Mouse (Mus musculus): ENCODE measurements around the gene Ambp.
A peak's percentile ranks its signal among the peaks of the same experiment; 100 is the strongest.

The Ambp gene

GRCm38 (mm10) chr4:63118639-63119437 is 35.8 kb downstream of the Ambp start:
- DNase-seq (ENCODE audit: low spot score) = peak; percentile 68

GRCm38 (mm10) chr4:63105651-63106050 is 48.9 kb downstream of the Ambp start:
- DNase-seq (ENCODE audit: low spot score) = no peak

GRCm38 (mm10) chr4:63102025-63102424 is 52.6 kb downstream of the Ambp start:
- DNase-seq (ENCODE audit: low spot score) = no peak

GRCm38 (mm10) chr4:63100478-63100877 is 54.1 kb downstream of the Ambp start:
- DNase-seq (ENCODE audit: low spot score) = no peak

GRCm38 (mm10) chr4:63097603-63098002 is 57.0 kb downstream of the Ambp start:
- no peak for DNase-seq (ENCODE audit: low spot score)

Data from left cerebral cortex, adult 11 months (tissue).